Mouse (Mus musculus) layer of hippocampus, adult 9-10 months (tissue): ENCODE measurements around the gene Serpinf1.
"Not testable (repeated sequence)": the region's sequence is repeated elsewhere in the genome, so short reads cannot be mapped to it uniquely, and the experiment has no call there.

Experiments
- DNase-seq: peaks from one replicate; pipeline ENCODE4 v3.0.0; 2022; ENCODE audit warnings: low spot score

Serpinf1 gene

DNA sequence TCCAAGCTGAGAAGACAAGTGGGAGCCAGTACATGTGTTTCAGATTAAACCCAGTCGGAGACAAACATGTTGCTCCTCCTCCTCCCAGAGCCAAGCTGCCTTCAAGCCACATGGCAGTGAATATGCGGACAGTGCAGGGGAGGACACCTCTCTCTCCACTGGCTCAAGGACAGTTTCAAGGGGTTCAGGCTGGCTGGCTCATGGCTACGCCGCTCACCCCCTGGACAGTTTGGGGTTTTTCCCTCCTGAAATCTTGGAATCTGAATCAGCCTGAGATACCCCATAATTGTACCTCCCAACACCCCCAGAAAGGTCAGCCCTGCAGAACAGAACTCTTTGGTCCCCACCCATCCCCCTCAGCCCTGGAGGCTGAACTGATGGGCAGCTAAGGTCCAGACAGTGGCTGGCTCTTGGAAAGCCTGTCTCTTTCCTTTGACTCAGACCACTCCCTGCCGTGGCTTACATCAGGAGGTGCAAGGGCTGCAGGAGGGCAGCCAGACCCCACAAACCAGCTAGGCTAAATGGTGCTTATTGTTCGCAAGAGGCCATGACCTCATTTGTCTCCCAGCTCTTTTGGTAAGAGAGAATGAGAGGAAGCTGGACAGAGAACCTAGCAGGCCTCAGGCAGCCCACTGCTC, 1.0 kb downstream of the Serpinf1 start:
- DNase-seq: no peak

DNA sequence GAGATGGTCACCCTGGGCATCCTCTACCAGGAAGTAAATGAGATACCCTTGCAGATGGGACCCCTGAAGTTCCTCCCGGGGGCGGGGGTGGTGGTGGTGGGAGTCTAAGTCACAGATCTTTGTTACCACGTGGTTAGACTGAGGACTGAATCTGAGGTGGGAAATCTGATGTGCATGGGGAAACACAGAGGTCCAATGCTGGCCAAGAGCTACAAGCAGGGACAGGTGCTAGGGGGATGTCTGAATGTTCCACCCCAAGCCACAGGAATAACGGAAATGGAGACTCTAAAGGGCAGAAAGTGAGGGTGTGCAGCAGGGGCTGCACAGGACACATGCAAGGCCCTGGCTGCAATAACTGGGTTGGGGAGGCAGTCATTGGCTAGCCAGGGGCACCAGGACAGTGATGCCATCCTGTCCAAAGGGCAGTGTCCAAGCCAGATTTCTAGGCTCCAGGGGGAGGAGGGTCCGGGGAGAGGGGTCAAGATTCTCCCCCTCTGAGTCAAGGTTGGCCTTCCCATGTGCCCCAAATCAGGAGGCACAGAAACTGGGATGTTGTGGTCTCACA, 1.6 kb downstream of the Serpinf1 start:
- DNase-seq: no peak

DNA sequence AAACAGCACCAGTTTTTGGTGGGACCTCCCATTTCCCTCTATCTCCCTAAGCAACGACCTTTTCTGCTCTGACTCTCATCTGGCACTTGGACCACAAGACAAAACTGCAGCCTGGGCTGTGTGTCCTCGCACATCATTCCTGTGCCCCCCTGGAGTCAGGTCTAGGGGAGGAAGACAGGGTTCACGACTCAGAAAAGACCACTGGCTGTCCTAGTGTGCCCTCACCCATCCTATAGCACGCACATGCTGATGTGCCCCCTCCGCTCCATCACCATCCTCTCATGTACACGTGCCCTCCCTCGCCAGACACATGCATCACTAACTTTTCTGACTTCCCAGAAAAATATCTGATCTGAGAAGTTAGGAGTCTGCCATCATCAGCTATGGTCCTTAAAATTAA, 2.5 kb downstream of the Serpinf1 start:
- DNase-seq: no peak

DNA sequence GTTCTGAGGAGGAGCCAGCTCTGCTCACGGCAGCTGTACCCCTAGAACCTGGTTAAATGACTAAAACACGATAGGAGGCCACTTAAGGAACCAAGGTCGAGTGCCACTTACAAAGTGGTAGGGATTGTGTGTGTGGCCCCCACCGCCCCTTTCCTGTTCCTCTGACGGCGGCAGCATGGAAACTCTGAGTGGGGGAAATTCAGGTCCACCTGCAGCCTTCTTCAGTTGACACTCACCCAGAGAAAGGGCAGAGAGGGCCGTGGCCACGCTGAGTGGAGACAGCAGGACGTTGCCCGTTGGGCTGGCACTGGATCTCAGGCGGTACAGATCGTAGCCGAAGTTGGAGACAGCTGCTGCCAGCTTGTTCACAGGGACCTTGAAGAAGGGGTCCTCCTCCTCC, 6.5 kb downstream of the Serpinf1 start:
- DNase-seq: no peak

DNA sequence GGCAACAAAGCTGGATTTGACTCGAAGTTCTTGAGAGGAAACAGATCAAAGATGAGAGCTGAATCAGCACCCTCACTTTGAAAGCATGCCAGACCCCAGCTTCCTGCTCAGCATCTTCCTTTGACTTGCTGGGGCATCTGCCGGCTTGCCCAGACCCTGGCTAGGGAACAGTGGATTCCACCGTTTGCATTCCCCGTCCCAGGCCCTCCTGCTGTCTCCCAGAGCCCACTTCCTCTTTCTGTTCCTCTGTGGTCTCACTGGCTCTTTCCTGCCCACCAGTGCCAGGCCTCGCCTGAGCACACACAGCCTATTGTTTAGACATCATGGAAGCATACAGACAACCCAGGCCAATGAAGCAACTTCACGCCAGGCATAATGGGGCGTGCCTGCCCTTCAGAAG, 7.4 kb downstream of the Serpinf1 start:
- no peak for DNase-seq

DNA sequence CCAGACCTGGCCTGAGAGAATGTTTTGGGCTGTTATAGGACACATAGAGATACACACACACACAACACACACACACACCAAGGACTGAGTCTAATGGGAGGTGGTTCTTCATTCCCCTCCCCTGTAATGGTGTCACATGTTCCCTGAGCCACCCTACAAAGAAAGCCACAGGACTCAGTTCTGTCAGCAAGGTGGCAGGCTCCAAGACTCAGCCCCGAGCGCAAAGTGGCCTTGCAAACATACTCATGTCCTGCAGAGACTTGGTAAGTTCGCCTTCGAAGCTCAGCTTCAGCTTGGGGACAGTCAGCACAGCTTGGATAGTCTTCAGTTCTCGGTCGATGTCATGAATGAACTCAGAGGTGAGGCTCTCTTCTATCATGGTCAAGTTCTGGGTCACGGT, 11.9 kb downstream of the Serpinf1 start:
- no peak for DNase-seq

DNA sequence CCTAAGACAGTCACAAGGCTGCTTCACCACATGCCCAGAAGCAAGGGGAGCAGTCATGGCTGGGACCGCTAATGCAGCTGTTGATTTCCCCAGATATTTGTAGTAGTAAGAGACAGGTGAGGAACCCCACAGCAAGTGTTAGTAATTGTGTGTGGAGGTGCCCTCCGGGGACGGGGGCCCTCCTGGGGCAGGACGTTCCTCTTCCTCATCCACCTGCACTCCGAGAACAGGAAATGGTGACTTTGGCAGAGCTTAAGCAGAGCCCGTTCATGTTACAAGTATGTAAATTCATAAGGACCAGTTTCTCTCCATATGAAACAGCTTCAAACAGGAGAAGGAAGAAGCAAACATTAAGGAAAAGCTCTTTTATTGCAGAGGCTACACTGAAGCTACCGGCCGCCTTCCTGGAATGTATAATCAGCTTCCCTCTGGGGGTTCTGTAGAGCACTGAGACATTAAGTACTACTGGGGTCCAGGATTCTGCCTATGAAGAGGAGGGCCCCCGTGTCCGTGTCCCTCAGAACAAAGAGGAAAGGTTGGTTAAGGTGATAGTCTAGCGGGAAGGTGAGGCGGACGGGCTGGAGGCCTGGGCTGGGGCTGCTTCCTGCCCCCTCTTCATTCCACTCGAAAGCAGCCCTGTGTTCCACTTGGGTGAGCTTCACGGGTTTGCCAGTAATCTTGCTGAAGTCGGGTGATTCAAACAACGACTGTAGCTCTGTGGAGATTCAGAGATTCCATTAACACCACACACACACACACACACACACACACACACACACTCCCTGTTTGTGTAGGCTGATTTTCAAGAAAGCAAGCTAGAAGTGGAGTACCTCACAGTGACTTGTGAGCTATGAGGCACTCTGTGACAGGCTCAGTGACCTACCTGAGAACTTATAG, 12.6 kb downstream of the Serpinf1 start:
- DNase-seq: no peak

DNA sequence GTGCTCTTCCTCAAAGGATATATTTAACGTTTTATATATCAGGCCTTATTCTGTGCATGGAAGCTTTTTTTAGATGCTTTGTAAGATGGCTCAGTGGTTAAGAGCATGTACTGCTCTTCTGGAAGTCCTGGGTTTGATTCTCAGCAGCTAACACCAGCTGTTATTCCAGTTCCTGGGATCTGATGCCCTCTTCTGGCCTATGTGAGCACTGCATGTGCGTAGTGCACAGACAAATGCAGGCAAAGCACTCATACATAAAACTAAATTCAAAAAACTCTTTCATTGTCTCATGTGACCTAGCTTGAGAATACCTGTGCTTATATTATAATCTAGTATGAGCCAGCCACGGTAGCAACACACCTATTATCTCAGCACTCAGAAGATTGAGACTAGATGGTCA, 15.6 kb downstream of the Serpinf1 start:
- no peak for DNase-seq

DNA sequence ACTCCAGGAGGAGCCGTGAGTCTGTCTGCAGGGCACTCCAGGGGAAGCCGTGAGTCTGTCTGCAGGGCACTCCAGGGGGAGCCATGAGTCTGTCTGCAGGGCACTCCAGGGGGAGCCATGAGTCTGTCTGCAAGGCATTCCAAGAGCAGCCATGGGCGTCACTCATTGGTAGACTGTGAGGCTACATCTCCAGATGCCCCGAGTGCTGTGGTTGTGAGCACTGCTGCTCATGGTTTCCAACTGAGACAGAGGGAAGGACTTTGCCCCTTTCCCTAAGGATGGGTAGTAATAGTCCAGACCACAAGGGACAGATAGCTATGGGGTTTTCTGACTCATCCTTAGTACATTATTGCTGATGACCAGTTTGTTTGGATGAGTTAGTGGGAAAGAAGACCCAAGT, 16.4 kb downstream of the Serpinf1 start:
- DNase-seq: no peak

DNA sequence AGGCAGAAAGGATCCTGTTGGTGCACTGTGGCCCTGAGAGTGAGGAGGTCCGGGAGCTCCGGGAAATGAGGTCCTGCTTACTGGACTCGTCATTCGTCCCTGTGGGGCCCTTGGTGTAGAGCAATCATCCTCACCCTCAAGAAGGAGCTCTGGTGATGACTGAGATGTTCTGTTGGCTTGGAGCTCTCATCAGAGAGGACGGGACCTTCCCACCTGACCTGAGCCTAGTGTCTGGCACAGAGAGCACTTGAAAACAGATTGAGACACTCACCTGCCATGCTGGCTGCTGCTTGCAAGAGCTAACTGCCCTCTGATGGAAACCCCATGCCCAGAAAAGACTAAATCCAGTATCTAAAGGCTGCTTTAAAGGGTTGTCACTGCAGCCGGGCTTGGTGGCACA, 17.7 kb downstream of the Serpinf1 start:
- no peak for DNase-seq

DNA sequence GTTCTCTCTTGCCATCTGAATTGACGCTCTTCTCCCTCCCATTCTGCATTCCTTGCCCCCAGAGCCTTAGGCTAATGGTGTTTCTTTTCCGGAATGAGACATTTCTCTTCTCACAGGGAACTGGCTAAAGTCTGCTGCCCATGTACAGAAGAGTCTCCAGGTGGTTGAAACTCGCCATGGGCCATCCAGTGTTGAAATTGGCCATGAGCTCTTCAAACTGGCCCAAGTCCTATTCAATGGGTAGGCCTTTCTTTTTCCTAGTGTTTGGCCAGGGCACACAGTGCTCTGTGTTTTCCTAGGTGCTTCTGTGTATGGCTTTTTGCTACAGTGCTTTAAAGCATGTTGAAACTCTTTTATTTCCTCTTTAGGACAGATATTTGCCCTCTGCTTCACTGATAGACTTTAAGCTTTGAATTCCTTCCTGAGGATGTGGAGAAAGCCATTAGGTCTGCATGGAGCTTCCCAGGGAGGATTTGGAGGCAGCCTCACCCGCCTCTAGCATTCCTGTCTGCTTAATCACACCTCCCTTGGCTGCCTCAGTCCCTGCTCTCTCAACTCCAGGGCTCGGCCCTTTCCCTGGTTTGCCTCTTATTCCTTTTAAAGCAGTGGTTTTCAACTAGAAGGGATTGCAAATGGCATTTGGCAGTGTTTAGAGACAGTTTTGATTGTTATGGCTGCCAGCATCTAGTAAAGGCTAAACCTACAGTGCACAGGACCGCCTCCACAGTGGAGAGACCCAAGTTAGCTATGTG, 19.0 kb downstream of the Serpinf1 start:
- no peak for DNase-seq

DNA sequence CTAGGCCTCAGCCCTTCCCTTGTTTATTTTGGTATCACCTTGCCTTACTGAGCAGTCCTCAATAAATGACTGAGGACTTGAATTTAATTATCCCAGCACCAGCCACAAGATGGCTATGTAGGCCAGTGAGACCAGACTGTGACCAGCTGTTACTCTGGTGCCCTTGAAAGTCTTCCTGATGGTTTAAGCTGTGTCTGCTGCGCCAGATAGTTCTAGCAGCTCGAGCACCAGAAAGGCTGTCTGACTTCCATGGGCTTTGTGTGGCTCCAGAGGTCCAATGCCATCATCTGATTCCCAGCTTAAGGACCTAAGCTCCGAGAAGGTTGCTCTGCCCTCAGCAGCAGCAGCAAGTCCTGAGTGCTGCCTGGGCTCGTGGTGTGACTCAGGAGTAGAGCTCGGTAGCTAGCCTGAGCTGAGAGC, 20.2 kb downstream of the Serpinf1 start:
- DNase-seq: peak; percentile 70

DNA sequence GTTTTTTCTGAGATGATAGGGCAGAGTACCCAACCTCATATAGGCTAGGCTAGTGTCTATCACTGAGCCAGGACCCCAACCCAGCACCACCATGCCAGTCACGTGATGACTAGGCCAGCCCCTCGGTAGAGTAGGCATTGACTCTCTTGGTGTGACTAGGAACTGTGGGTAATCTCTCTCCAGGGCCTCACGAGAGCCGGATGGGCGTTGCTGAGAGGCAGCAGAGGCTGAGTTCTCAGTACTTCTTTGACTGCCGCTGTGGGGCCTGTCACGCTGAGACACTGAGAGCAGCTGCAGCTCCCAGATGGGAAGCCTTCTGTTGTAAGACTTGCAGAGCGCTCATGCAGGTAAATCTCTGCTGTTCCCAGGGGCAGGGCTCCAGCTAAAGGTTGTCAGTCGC, 22.4 kb downstream of the Serpinf1 start:
- DNase-seq: no peak

DNA sequence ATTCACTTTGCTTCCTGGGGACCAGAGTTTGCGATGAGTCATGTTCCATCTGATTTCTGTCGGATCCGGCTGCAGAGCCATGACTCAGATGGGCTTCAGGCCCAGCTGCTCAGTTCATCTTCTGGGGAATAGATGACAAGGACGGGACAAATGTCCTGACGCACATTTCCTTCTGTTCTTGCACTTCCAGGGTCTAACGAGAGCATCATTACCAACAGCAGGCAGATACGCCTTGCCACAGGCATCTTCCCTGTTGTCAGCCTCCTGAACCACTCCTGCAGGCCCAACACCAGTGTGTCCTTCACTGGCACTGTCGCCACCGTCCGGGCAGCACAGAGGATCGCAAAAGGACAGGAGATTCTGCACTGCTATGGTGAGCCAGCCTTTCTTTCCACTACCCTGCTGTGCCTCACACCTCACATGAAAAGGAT, 23.1 kb downstream of the Serpinf1 start:
- DNase-seq: no peak

DNA sequence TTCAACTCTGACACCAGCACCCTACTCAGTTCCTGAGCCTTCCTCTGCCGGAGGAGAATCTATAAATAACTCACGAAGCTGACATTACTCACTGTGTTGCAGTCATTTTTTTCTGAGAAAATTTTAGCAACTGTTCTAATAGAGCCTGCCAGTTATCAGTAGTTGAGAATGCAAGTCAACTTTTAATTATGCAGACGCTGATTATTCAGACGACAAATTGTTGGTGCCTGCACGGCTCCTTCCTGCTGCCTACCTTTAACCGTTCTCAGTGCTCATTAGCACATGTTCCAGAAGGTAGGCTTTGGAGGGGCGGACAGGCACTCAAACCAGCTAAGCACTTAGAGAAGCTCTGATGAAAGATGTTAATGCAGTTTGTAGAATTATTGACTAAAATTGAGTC, 25.0 kb downstream of the Serpinf1 start:
- no peak for DNase-seq

DNA sequence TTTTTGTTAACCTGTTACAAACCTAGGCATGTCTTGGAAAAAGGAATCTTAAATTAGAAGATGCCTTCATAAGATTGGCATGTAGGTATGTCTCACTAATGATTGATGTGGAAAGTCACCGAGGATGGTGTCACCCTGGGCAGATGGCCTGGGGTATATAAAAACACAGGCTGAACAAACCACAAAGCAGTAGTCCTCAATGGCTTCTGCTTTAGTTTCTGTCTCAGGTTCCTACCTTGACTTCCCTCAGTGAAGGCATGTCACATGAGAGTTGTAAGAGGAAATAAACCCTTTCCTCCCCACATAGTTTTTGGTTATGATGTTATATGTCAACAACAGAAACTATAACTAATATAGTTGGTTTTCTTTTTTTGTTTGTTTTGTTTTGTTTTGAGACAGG, 26.9 kb downstream of the Serpinf1 start:
- DNase-seq: no peak

DNA sequence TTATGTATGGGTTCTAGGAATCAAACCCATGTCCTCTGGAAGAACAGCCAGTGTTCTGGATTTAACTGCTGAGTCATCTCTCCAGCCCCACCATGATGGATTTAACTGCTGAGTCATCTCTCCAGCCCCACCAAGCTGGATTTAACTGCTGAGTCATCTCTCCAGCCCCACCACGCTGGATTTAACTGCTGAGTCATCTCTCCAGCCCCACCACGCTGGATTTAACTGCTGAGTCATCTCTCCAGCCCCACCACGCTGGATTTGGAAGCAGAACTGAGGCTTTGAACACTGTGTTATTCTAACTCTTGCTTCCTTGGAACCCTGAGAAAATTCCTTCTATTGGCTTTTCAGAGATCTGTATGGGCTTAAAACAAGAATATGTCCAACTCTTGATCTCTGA, 39.0 kb downstream of the Serpinf1 start:
- DNase-seq: not testable (repeated sequence)

DNA sequence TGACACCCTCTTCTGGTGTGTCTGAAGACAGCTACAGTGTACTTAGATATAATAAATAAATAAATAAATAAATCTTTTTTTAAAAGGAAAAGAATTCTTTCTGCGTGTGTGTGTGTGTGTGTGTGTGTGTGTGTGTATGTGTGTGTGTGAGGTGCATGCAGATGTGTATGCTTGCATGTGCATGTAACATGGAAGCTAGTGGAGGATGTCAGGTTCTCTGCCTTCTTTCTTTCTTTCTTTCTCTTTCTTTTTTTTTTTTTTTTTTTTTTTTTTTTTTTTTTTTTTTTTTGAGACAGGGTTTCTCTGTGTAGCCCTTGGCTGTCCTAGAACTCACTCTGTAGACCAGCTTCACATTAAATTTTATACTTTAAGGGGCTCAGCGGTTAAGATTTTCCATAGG, 43.7 kb downstream of the Serpinf1 start:
- not testable (repeated sequence) for DNase-seq

DNA sequence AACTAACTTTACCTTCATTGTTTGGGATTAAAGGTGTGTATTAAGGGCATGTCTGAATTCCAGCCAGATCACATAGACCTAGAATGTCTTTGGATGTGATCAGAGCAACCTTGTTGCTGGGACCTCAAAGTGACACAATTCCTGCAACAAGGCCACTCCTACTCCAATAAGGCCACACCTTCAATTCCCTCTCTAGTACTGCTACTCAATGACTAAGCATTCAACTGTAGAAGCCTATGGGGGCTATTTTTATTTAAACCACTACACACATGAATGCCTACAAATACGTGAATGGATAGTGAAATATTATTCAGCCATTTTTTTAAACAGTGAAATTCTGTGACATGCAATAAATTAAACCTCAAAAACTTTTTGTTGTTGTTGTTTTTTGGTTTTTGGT, 45.4 kb downstream of the Serpinf1 start:
- no peak for DNase-seq
